Mouse (Mus musculus) bone marrow macrophage, adult 2 months (primary cell): ENCODE results near the gene Dhx35.
A peak's percentile ranks its signal among the peaks of the same experiment; 100 is the strongest.

Experiments used
- CTCF ChIP-seq: IDR thresholded peaks from 2 replicates; pipeline ENCODE4 v1.5.1; 2012; ENCODE audit warnings: low read depth, mild to moderate bottlenecking, low read length, moderate library complexity
- POLR2A ChIP-seq: IDR thresholded peaks from 2 replicates; pipeline ENCODE4 v1.6.1; 2012; ENCODE audit warnings: mild to moderate bottlenecking, low read depth, low read length, borderline replicate concordance

- peak; percentile 54; the same call in 1 of the 2 replicates for TF ChIP-seq CTCF
- TF ChIP-seq POLR2A = no peak
Measured at GRCm38 (mm10) chr2:158852579-158852978, 58.0 kb downstream of the Dhx35 start.
